Mouse (Mus musculus) liver, postnatal 0 days (tissue): ENCODE data around the gene Ptpn1.

ENCODE experiments used
- CTCF ChIP-seq: sonication (generic); IDR thresholded peaks from 2 replicates; pipeline ENCODE4 v1.5.1; 2016; ENCODE audit warnings: antibody characterized with exemption, low read depth
- EP300 ChIP-seq: IDR thresholded peaks from 2 replicates; pipeline ENCODE4 v1.6.1; 2016; ENCODE audit warnings: antibody characterized with exemption, low read depth, mild to moderate bottlenecking

DNA sequence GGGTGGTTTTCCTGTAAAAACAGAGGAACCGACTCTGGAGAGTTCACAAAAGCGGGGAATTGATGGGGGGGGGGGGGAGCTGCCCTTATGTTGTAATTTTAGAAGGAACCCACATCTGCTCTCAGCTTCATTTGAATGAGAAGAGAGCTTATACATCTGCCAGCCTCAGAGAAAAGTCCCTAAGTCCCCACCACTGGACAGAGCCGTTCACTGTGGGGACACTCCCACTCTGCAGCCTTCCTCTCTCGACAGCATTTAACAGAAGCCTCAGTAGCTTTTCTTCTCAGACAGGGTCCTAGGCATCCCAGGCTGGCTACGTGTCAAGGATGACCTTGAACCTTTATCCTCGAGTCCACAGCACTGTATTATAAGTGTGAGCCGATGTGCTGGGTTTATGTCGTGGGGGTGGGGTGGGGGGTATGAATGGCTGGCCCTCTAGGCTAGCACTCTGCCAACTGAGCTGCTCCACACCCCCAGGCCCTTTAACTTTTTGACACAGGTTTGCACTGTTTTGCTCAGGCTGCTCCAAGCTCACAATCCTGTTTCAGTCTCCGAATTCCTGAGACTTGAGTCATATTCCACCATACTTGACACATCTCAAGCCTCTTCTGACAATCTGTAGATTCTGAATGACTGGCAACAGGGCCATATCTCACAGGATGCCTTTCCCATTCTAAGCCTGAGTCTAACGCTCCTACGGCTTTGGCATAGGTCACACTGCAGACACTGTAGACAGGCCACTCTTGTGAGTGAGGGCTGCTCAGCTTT, 8.0 kb downstream of the Ptpn1 start:
- no peak for TF ChIP-seq CTCF
- no peak for TF ChIP-seq EP300
